Mouse (Mus musculus): ENCODE measurements around the gene Nlgn1. TPM values are rescaled to one million over a fixed set of nuclear protein-coding genes. Genes with fewer than 3 reads are reported as not detected.

Gene Nlgn1
- polyA plus RNA-seq, 1 experiment from 2014 or later = 0.24 TPM

GRCm38 (mm10) chr3:25449356-25449755 lies 882.9 kb downstream of the Nlgn1 start:
- WGBS = 63% methylated on average over 4 of the region's 4 CpGs
- no peaks in the 10 kb centered on the region for H3K36me3 ChIP-seq
- no peak for ATAC-seq (ENCODE audit: insufficient number of reproducible peaks, low FRiP score)
- no peak overlapping the region for H3K4me2 ChIP-seq
- no peak overlapping the region for H3K27ac ChIP-seq (ENCODE audit: poor library complexity, severe bottlenecking)
- H3K9ac ChIP-seq = no peak overlapping the region
- no peak overlapping the region for H3K4me3 ChIP-seq
- H3K4me1 ChIP-seq (replicated peaks) = no peaks in the 10 kb centered on the region
- H3K9me3 ChIP-seq (replicated peaks) = no peaks in the 10 kb centered on the region
- H3K27me3 ChIP-seq (replicated peaks) = no peaks in the 10 kb centered on the region

- H3K9ac ChIP-seq = no peak overlapping the region
- H3K4me1 ChIP-seq (replicated peaks) = no peaks in the 10 kb centered on the region
- no peaks in the 10 kb centered on the region for H3K27me3 ChIP-seq (replicated peaks)
- WGBS = 79% methylated on average over 1 of the region's 1 CpGs
- no peaks in the 10 kb centered on the region for H3K9me3 ChIP-seq (replicated peaks)
- no peak overlapping the region for H3K4me3 ChIP-seq
- ATAC-seq (ENCODE audit: insufficient number of reproducible peaks, low FRiP score) = no peak
- no peak overlapping the region for H3K27ac ChIP-seq (ENCODE audit: poor library complexity, severe bottlenecking)
- H3K36me3 ChIP-seq = no peaks in the 10 kb centered on the region
- no peak overlapping the region for H3K4me2 ChIP-seq
Measured at GRCm38 (mm10) chr3:25447181-25447580, 885.1 kb downstream of the Nlgn1 start.

- Histone ChIP-seq H3K4me1 (replicated peaks) (no peaks in the 10 kb centered on the region), H3K27ac (ENCODE audit: poor library complexity, severe bottlenecking) (no peak overlapping the region), H3K4me3 (no peak overlapping the region), H3K9ac (no peak overlapping the region), H3K9me3 (replicated peaks) (no peaks in the 10 kb centered on the region), H3K4me2 (no peak overlapping the region), H3K36me3 (no peaks in the 10 kb centered on the region), H3K27me3 (replicated peaks) (no peaks in the 10 kb centered on the region)
- ATAC-seq (ENCODE audit: insufficient number of reproducible peaks, low FRiP score) = no peak
- WGBS = 78% methylated on average over 3 of the region's 3 CpGs
Measured at GRCm38 (mm10) chr3:25443657-25444056, 888.6 kb downstream of the Nlgn1 start.

- Histone ChIP-seq H3K4me1 (replicated peaks) (no peaks in the 10 kb centered on the region), H3K4me3 (no peak overlapping the region), H3K9me3 (replicated peaks) (no peaks in the 10 kb centered on the region), H3K4me2 (no peak overlapping the region), H3K9ac (no peak overlapping the region), H3K36me3 (no peaks in the 10 kb centered on the region), H3K27ac (ENCODE audit: poor library complexity, severe bottlenecking) (no peak overlapping the region), H3K27me3 (replicated peaks) (no peaks in the 10 kb centered on the region)
- no peak for ATAC-seq (ENCODE audit: insufficient number of reproducible peaks, low FRiP score)
- WGBS = 91% methylated on average over 1 of the region's 1 CpGs
Measured at GRCm38 (mm10) chr3:25442617-25443016, 889.6 kb downstream of the Nlgn1 start.

GRCm38 (mm10) chr3:25426931-25427330 lies 905.3 kb downstream of the Nlgn1 start:
- Histone ChIP-seq H3K27ac (ENCODE audit: poor library complexity, severe bottlenecking) (no peak overlapping the region), H3K27me3 (replicated peaks) (no peaks in the 10 kb centered on the region), H3K4me3 (no peak overlapping the region), H3K4me2 (no peak overlapping the region), H3K9me3 (replicated peaks) (no peaks in the 10 kb centered on the region), H3K4me1 (replicated peaks) (no peaks in the 10 kb centered on the region), H3K9ac (no peak overlapping the region), H3K36me3 (no peaks in the 10 kb centered on the region)
- ATAC-seq (ENCODE audit: insufficient number of reproducible peaks, low FRiP score) = no peak

- Histone ChIP-seq H3K4me2 (no peak overlapping the region), H3K4me1 (replicated peaks) (no peaks in the 10 kb centered on the region), H3K9ac (no peak overlapping the region), H3K27ac (ENCODE audit: poor library complexity, severe bottlenecking) (no peak overlapping the region), H3K9me3 (replicated peaks) (no peaks in the 10 kb centered on the region), H3K27me3 (replicated peaks) (no peaks in the 10 kb centered on the region), H3K4me3 (no peak overlapping the region), H3K36me3 (no peaks in the 10 kb centered on the region)
- no peak for ATAC-seq (ENCODE audit: insufficient number of reproducible peaks, low FRiP score)
- 64% methylated on average over 4 of the region's 4 CpGs for WGBS
Measured at GRCm38 (mm10) chr3:25412003-25412402, 920.3 kb downstream of the Nlgn1 start.
